Mouse (Mus musculus): ENCODE data around the gene Gstk1. TPM values are rescaled to one million over a fixed set of nuclear protein-coding genes. Genes with fewer than 3 reads are reported as not detected.

The Gstk1 gene
- polyA plus RNA-seq, 1 experiment, result 0.07 TPM

GRCm38 (mm10) chr6:42237276-42237805, 8.4 kb upstream of the Gstk1 start:
- TF ChIP-seq TAL1 (IDR thresholded peaks at IDR 0.05; ENCODE audit: low read length) (no peak), GATA1 (IDR thresholded peaks at IDR 0.05; ENCODE audit: low read length) (no peak)
- Histone ChIP-seq H3K4me3 (replicated peaks) (no peak overlapping the region), H3K9me3 (ENCODE audit: control insufficient read depth, low read length) (no peaks in the 10 kb centered on the region), H3K4me1 (ENCODE audit: control insufficient read depth) (no peaks in the 10 kb centered on the region), H3K27me3 (ENCODE audit: control insufficient read depth) (no peaks in the 10 kb centered on the region; the same call in 1 of the 2 replicates), H3K36me3 (ENCODE audit: control insufficient read depth) (no peaks in the 10 kb centered on the region)

GRCm38 (mm10) chr6:42241311-42242045, 4.3 kb upstream of the Gstk1 start:
- TF ChIP-seq TAL1 (IDR thresholded peaks at IDR 0.05; ENCODE audit: low read length), result no peak
- TF ChIP-seq GATA1 (IDR thresholded peaks at IDR 0.05; ENCODE audit: low read length), result no peak
- Histone ChIP-seq H3K4me1 (ENCODE audit: control insufficient read depth) (peaks cover 11% of the 10 kb centered on the region), H3K9me3 (ENCODE audit: control insufficient read depth, low read length) (no peaks in the 10 kb centered on the region), H3K4me3 (replicated peaks) (no peak overlapping the region), H3K27me3 (ENCODE audit: control insufficient read depth) (no peaks in the 10 kb centered on the region), H3K36me3 (ENCODE audit: control insufficient read depth) (no peaks in the 10 kb centered on the region)

- no peaks in the 10 kb centered on the region for H3K36me3 ChIP-seq (ENCODE audit: control insufficient read depth)
- no peak overlapping the region for H3K4me3 ChIP-seq (replicated peaks)
- H3K9me3 ChIP-seq (ENCODE audit: control insufficient read depth, low read length), result no peaks in the 10 kb centered on the region
- H3K27me3 ChIP-seq (ENCODE audit: control insufficient read depth), result peaks cover 12% of the 10 kb centered on the region
- peaks cover 20% of the 10 kb centered on the region for H3K4me1 ChIP-seq (ENCODE audit: control insufficient read depth)
- TF ChIP-seq GATA1 (IDR thresholded peaks at IDR 0.05; ENCODE audit: low read length) (no peak), TAL1 (IDR thresholded peaks at IDR 0.05; ENCODE audit: low read length) (no peak)
Measured at GRCm38 (mm10) chr6:42247173-42247572, 1.4 kb downstream of the Gstk1 start.

GRCm38 (mm10) chr6:42247981-42248380, 2.2 kb downstream of the Gstk1 start:
- H3K36me3 ChIP-seq (ENCODE audit: control insufficient read depth), result no peaks in the 10 kb centered on the region
- peaks cover 20% of the 10 kb centered on the region for H3K4me1 ChIP-seq (ENCODE audit: control insufficient read depth)
- H3K4me3 ChIP-seq (replicated peaks), result no peak overlapping the region
- TF ChIP-seq TAL1 (IDR thresholded peaks at IDR 0.05; ENCODE audit: low read length) (no peak), GATA1 (IDR thresholded peaks at IDR 0.05; ENCODE audit: low read length) (no peak)
- no peaks in the 10 kb centered on the region for H3K9me3 ChIP-seq (ENCODE audit: control insufficient read depth, low read length)
- peaks cover 12% of the 10 kb centered on the region for H3K27me3 ChIP-seq (ENCODE audit: control insufficient read depth)

GRCm38 (mm10) chr6:42251791-42252190, 6.1 kb downstream of the Gstk1 start:
- Histone ChIP-seq H3K9me3 (ENCODE audit: control insufficient read depth, low read length) (no peaks in the 10 kb centered on the region), H3K27me3 (ENCODE audit: control insufficient read depth) (peaks cover 15% of the 10 kb centered on the region), H3K4me3 (replicated peaks) (no peak overlapping the region), H3K36me3 (ENCODE audit: control insufficient read depth) (no peaks in the 10 kb centered on the region), H3K4me1 (ENCODE audit: control insufficient read depth) (peaks cover 6% of the 10 kb centered on the region)
- TF ChIP-seq TAL1 (IDR thresholded peaks at IDR 0.05; ENCODE audit: low read length) (no peak), GATA1 (IDR thresholded peaks at IDR 0.05; ENCODE audit: low read length) (no peak)

- Histone ChIP-seq H3K27me3 (ENCODE audit: control insufficient read depth) (peaks cover 10% of the 10 kb centered on the region), H3K4me1 (ENCODE audit: control insufficient read depth) (peaks cover 10% of the 10 kb centered on the region), H3K4me3 (replicated peaks) (no peak overlapping the region), H3K36me3 (ENCODE audit: control insufficient read depth) (no peaks in the 10 kb centered on the region), H3K9me3 (ENCODE audit: control insufficient read depth, low read length) (no peaks in the 10 kb centered on the region)
- TF ChIP-seq GATA1 (IDR thresholded peaks at IDR 0.05; ENCODE audit: low read length) (no peak), TAL1 (IDR thresholded peaks at IDR 0.05; ENCODE audit: low read length) (no peak)
Measured at GRCm38 (mm10) chr6:42253103-42253502, 7.4 kb downstream of the Gstk1 start.

GRCm38 (mm10) chr6:42257303-42257863, 11.6 kb downstream of the Gstk1 start:
- Histone ChIP-seq H3K4me1 (ENCODE audit: control insufficient read depth) (peaks cover 21% of the 10 kb centered on the region), H3K27me3 (ENCODE audit: control insufficient read depth) (peaks cover 8% of the 10 kb centered on the region), H3K9me3 (ENCODE audit: control insufficient read depth, low read length) (no peaks in the 10 kb centered on the region), H3K4me3 (replicated peaks) (no peak overlapping the region), H3K36me3 (ENCODE audit: control insufficient read depth) (no peaks in the 10 kb centered on the region)
- TF ChIP-seq GATA1 (IDR thresholded peaks at IDR 0.05; ENCODE audit: low read length) (no peak), TAL1 (IDR thresholded peaks at IDR 0.05; ENCODE audit: low read length) (no peak)

GRCm38 (mm10) chr6:42260430-42260829, 14.7 kb downstream of the Gstk1 start:
- Histone ChIP-seq H3K36me3 (ENCODE audit: control insufficient read depth) (no peaks in the 10 kb centered on the region), H3K27me3 (ENCODE audit: control insufficient read depth) (peaks cover 7% of the 10 kb centered on the region), H3K9me3 (ENCODE audit: control insufficient read depth, low read length) (no peaks in the 10 kb centered on the region), H3K4me1 (ENCODE audit: control insufficient read depth) (peaks cover 37% of the 10 kb centered on the region), H3K4me3 (replicated peaks) (no peak overlapping the region)
- TF ChIP-seq GATA1 (IDR thresholded peaks at IDR 0.05; ENCODE audit: low read length), result no peak

- Histone ChIP-seq H3K4me1 (ENCODE audit: control insufficient read depth) (peaks cover 43% of the 10 kb centered on the region), H3K9me3 (ENCODE audit: control insufficient read depth, low read length) (no peaks in the 10 kb centered on the region), H3K27me3 (ENCODE audit: control insufficient read depth) (peaks cover 5% of the 10 kb centered on the region), H3K36me3 (ENCODE audit: control insufficient read depth) (peaks cover 4% of the 10 kb centered on the region), H3K4me3 (replicated peaks) (no peak within 1 kb of the TSS)
- TF ChIP-seq TAL1 (IDR thresholded peaks at IDR 0.05; ENCODE audit: low read length) (no peak), GATA1 (IDR thresholded peaks at IDR 0.05; ENCODE audit: low read length) (no peak)
Measured at GRCm38 (mm10) chr6:42261524-42262170, 15.9 kb downstream of the Gstk1 start, which contains the start of gene Tmem139. Gene Tmem139, plus strand, starts transcription at chr6:42261970.

All from erythroblast, embryonic 14.5 days (primary cell).